Mouse (Mus musculus) heart, postnatal 0 days (tissue): ENCODE results near the gene Med19.

Experiments used
- CTCF ChIP-seq: IDR thresholded peaks from 2 replicates; pipeline ENCODE4 v1.5.1; 2016; ENCODE audit warnings: antibody characterized with exemption, control low read depth, low read depth
- EP300 ChIP-seq: IDR thresholded peaks from 2 replicates; pipeline ENCODE4 v1.6.1; 2016; ENCODE audit warnings: antibody characterized with exemption, low read depth

- no peak for TF ChIP-seq CTCF
- no peak for TF ChIP-seq EP300
These were observed 11.8 kb downstream of the Med19 start for GRCm38 (mm10) chr2:84690050-84690449.
